Mouse (Mus musculus) left cerebral cortex, postnatal 4 days (tissue): ENCODE results near the gene Id3. TPM values are rescaled to one million over a fixed set of nuclear protein-coding genes. Genes with fewer than 3 reads are reported as not detected.
"Not testable (repeated sequence)": the region's sequence is repeated elsewhere in the genome, so short reads cannot be mapped to it uniquely, and the experiment has no call there.

Experiments
- DNase-seq: peaks from one replicate; pipeline ENCODE4 v3.0.0-alpha.2; 2022
- intact Hi-C: fragments of 180-260 bp; cut with DNase I; formaldehyde crosslinking; loops from one replicate; pipeline ENCODE4 v1.15.1; 2025
- total RNA-seq, 2 experiments: library from RNA; stranded (reverse); gene quantifications; 2 replicates each; pipeline ENCODE4 v1.2.3; 2021

Gene Id3
- 10 to 100 TPM; 50.9 to 52.7 TPM for total RNA-seq

- intact Hi-C loops = no loop called here
- DNase-seq = peak; percentile 85
Measured at GRCm38 (mm10) chr4:136143193-136143976, at the start of gene Id3. Gene Id3, plus strand, starts transcription at chr4:136143497.

- intact Hi-C loops = no loop called here
Measured at GRCm38 (mm10) chr4:136094519-136095219, 48.6 kb upstream of the Id3 start.

GRCm38 (mm10) chr4:136095490-136096105 lies 47.7 kb upstream of the Id3 start:
- intact Hi-C loops = no loop called here
- no peak for DNase-seq

More at GRCm38 (mm10) chr4:136094519-136095219, 48.6 kb upstream of the Id3 start:
- DNase-seq = peak; percentile 67

GRCm38 (mm10) chr4:136096446-136097113 lies 46.7 kb upstream of the Id3 start:
- no peak for DNase-seq
- intact Hi-C loops = no loop called here

- intact Hi-C loops = no loop called here
- DNase-seq = no peak
Measured at GRCm38 (mm10) chr4:136098446-136098845, 44.9 kb upstream of the Id3 start.

- no peak for DNase-seq
Measured at GRCm38 (mm10) chr4:136100396-136101070, 42.8 kb upstream of the Id3 start.

GRCm38 (mm10) chr4:136101753-136102152 lies 41.5 kb upstream of the Id3 start:
- intact Hi-C loops, DNase-seq: not testable (repeated sequence)

More at GRCm38 (mm10) chr4:136100396-136101070, 42.8 kb upstream of the Id3 start:
- intact Hi-C loops = no loop called here

- intact Hi-C loops = no loop called here
Measured at GRCm38 (mm10) chr4:136104590-136105337, 38.5 kb upstream of the Id3 start.

GRCm38 (mm10) chr4:136106880-136107301 lies 36.4 kb upstream of the Id3 start:
- intact Hi-C loops = no loop called here
- no peak for DNase-seq

More at GRCm38 (mm10) chr4:136104590-136105337, 38.5 kb upstream of the Id3 start:
- peak; percentile 55 for DNase-seq

GRCm38 (mm10) chr4:136109153-136109552 lies 34.1 kb upstream of the Id3 start:
- intact Hi-C loops = no loop called here
- DNase-seq = no peak

- no peak for DNase-seq
- intact Hi-C loops = no loop called here
Measured at GRCm38 (mm10) chr4:136109941-136110900, 33.1 kb upstream of the Id3 start.

- intact Hi-C loops = no loop called here
- DNase-seq = no peak
Measured at GRCm38 (mm10) chr4:136112344-136112743, 31.0 kb upstream of the Id3 start.

GRCm38 (mm10) chr4:136114747-136115146 lies 28.6 kb upstream of the Id3 start:
- intact Hi-C loops = no loop called here
- DNase-seq = no peak

GRCm38 (mm10) chr4:136117022-136117421 lies 26.3 kb upstream of the Id3 start:
- DNase-seq = no peak
- intact Hi-C loops = no loop called here

GRCm38 (mm10) chr4:136120041-136120440 lies 23.3 kb upstream of the Id3 start:
- no peak for DNase-seq
- intact Hi-C loops = no loop called here

GRCm38 (mm10) chr4:136121158-136121557 lies 22.1 kb upstream of the Id3 start:
- intact Hi-C loops = no loop called here

GRCm38 (mm10) chr4:136121844-136122468 lies 21.3 kb upstream of the Id3 start:
- no peak for DNase-seq
- intact Hi-C loops = no loop called here

More at GRCm38 (mm10) chr4:136121158-136121557, 22.1 kb upstream of the Id3 start:
- no peak for DNase-seq
